Mouse (Mus musculus): ENCODE results near the gene Tbc1d19.

DNA sequence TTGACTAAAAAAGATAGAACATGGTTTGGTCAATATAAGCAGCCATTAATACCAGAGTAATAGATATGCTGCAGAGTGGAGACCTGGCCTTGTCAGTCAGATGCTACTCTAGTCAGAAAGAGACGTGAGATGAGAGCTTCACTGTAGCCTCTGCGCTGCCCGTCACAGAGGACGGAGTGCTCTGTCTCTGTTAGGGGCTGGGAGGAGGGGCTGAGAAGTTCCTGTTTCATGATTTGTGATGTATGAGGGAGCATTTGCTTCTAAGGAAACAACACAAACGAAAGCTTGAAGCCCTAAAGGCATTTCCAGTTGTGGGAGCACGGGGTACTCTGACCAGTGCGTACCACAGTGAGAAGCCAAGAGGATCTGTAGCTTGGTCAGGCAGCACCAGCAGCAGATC lies 16.5 kb downstream of the Tbc1d19 start:
- TF ChIP-seq POLR2A (IDR thresholded peaks at IDR 0.05; ENCODE audit: borderline replicate concordance, extremely low read depth, low read depth, low read length) (no peak), CTCF (IDR thresholded peaks at IDR 0.05; ENCODE audit: insufficient read depth, low read length) (no peak)

Measured in lung, adult 2 months (tissue).